In genomic region chr6:141363664-141364063, GRCm38 (mm10) we compare ENCODE assay signal across 16 mouse cellular contexts.
"Had no signal": no experiment of that assay in that cellular context is flagged by ENCODE, and none has a peak within 500 bp of the region (broad histone marks: within the 10 kb centered on the region; RNA-seq: fewer than 3 reads in every experiment).

No protein-coding gene starts in this region.

- H3K27ac ChIP-seq: macrophage; midbrain, embryonic 13.5 days; midbrain, embryonic 15.5 days; neural tube, embryonic 12.5 days had no signal

- H3K27me3 ChIP-seq: megakaryocyte, embryonic 14.5 days; midbrain, embryonic 13.5 days; midbrain, embryonic 15.5 days; neural tube, embryonic 12.5 days had no signal

- H3K9me3 ChIP-seq: megakaryocyte, embryonic 14.5 days; midbrain, embryonic 13.5 days; midbrain, embryonic 15.5 days; neural tube, embryonic 12.5 days had no signal

- H3K4me1 ChIP-seq: megakaryocyte, embryonic 14.5 days; midbrain, embryonic 13.5 days; midbrain, embryonic 15.5 days had no signal

- DNase-seq: lung, adult 18-20 months; lung, embryonic 14.5 days; lung, postnatal 10 days; retina, postnatal 1 day; right cerebral cortex, adult 18-20 months; right cerebral cortex, postnatal 25 days; right cerebral cortex, postnatal 4 days; spleen, adult 18-20 months; thymus, adult 18-20 months; thymus, postnatal 14 days; thymus, postnatal 36 days had no signal

- H3K4me3 ChIP-seq: megakaryocyte, embryonic 14.5 days; midbrain, embryonic 13.5 days; midbrain, embryonic 15.5 days; neural tube, embryonic 12.5 days had no signal

- H3K9ac ChIP-seq: lung, embryonic 14.5 days; midbrain, embryonic 13.5 days; midbrain, embryonic 15.5 days; neural tube, embryonic 12.5 days had no signal

- H3K36me3 ChIP-seq: midbrain, embryonic 13.5 days; midbrain, embryonic 15.5 days; neural tube, embryonic 12.5 days had no signal
